Mouse (Mus musculus) heart, postnatal 4 days (tissue): ENCODE results near the gene St6galnac6. TPM values are rescaled to one million over a fixed set of nuclear protein-coding genes. Genes with fewer than 3 reads are reported as not detected.
A peak's percentile ranks its signal among the peaks of the same experiment; 100 is the strongest.

Source experiments
- DNase-seq: peaks from one replicate; pipeline ENCODE4 v3.0.0; 2021
- total RNA-seq, 2 experiments: library from RNA; stranded (reverse); gene quantifications; 2 replicates each; pipeline ENCODE4 v1.2.3; 2021

The St6galnac6 gene
- total RNA-seq, 2 experiments from 2014 or later = 77.5 to 82.7 TPM

DNA sequence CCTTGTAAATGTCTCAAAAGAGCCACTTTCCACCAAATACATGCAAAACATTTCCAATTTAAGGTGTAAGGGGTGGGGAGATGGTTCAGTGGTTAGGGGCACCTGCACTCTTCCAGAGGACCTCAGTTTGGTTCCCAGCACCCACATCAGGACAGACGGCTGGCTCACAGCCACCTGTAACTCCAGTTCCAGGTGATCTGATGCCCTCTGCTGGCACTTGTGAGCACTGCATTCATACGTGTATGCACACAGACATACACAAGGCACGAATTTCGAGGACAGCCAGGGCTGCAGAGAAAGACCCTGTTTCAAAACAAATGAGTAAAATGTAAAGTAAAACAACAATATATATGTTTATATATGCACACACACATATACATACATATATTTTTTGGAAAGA, 18.1 kb downstream of the St6galnac6 start:
- peak; percentile 49 for DNase-seq

DNA sequence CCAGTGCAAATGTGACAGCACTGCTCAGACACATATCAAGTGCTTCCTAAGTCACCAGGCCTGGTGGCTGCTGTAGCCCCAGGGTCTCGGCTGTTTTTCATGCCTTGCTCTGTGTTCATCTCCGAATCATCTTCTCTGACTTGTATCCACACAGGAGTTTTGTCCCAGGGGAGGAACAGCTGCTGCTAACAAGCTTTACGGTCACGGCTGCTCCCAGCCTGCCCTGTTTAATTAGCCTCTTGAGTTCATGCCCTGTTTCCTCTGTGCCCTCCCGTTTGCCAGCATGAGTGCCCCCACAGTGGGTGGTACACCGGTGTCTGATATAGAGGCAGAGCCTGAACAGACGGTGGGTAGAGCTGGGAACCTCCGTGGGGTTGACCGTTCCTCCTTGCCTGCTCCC, 18.5 kb downstream of the St6galnac6 start:
- no peak for DNase-seq

GRCm38 (mm10) chr2:32620682-32621516, 21.4 kb downstream of the St6galnac6 start:
- DNase-seq = peak; percentile 91

DNA sequence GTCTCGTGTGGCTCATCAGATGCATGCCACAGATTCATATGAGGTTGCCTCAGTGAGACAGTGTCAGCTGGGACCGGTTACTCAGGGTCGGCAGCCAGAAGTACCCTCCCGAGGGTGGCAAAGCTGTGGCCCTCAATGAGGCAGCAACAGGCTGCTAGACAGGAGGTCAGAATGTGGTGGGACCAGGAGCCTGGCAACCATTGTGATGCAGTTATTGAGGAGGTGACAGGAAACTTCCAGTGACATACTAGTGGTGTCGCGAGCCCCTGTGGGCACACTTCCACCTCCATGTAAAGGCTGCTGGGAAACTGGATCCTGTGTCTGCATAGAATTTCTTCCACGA, 22.0 kb downstream of the St6galnac6 start, which contains the start of gene Ak1:
TSS of gene Ak1 (plus strand) at position 242 of the 343 bp plus-strand sequence.
- no peak for DNase-seq

DNA sequence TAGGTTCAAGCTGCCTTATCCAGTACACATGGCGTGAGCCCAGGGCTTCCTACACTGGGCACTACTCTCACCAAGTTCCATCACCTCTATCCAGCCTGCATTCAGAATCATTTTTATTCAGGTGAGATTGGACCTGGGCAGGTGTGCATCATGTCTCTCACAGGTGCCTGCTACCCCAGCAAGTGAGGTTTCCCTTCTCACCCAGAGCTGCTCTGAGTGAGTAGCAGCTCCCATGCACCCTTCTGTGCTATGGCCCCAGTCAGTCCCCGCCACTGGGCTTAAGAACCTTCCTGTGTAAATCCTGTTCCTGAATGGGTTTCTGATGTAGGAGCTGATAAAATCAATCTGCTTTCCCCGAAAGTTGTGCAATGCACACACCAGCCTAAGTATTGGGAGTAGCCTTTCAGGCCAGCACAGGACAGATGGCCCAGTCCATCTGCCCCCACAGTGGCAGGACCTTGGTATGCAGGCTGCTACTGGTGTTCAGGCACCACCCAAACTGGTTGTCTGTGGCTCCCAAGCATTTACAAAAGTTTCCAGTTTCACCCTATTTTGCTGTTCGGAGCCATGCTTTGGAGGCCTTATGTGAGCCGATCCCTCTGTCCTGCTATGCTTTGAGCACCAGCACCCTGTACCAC, 24.7 kb downstream of the St6galnac6 start:
- no peak for DNase-seq

- peak; percentile 89 for DNase-seq
These were observed 25.8 kb downstream of the St6galnac6 start for GRCm38 (mm10) chr2:32625212-32625872.

- DNase-seq = peak; percentile 83
These were observed 26.6 kb downstream of the St6galnac6 start for GRCm38 (mm10) chr2:32625873-32626694.

DNA sequence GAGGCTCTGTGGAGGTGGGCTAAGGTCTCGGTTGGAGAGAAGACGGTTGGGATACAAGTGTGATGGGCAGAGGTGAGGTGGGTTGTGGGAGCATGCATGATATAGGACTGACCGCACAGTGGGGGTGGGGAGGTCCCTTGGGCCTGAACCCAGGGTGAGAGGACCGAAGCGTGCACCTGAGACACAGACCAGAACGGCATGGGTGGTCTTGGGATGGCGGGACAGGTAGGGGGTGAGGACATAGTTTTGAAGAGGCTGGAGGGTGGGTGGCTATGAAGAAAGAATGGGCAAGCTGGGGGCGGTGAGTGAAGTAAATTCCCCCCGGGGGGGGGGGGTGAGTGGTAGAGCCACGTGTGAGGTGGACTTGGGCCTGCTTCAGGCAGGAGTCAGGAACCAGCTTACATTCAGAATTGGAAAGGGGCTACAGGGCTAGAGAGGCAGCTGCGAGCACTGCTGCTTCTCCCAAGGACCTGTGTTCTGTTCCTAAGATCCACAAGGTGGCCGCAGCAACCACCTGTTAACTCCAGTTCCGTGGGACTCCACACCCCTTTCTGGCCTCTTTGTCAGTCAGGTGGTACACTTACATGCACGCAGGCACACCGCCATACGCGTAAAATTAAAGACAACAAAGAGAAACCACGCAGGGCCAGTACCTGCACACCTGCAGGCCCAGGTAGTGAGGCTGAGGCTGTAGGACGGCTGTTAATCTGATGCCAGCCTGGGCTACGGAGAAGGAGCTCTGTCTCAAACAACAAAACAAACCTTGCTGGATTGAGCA, 27.9 kb downstream of the St6galnac6 start:
- no peak for DNase-seq

DNA sequence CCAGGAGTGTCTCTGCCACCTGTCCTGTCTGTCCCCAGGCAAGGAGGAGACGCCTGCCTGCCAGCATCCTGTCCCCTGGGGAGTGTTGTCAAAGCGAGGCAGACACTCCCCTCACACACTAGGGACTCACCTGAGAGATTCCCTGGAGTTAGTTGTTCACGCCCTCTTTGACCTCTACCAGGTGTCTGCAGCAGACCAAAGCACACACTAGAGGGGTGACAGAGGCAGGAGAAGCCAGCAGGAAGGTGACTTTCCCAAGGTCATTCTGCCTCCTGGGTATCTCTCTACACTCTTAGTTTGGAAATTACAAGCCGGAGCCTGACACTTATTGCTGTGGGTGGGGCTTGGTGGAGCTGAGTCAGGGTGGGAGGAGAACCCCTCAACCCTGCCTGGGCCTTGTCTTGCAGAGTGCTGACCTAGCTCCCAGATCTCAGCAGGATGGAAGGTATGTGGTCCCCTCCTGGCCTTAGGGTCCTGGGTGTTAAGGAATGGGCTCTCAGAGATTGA, 28.6 kb downstream of the St6galnac6 start:
- DNase-seq = no peak

DNA sequence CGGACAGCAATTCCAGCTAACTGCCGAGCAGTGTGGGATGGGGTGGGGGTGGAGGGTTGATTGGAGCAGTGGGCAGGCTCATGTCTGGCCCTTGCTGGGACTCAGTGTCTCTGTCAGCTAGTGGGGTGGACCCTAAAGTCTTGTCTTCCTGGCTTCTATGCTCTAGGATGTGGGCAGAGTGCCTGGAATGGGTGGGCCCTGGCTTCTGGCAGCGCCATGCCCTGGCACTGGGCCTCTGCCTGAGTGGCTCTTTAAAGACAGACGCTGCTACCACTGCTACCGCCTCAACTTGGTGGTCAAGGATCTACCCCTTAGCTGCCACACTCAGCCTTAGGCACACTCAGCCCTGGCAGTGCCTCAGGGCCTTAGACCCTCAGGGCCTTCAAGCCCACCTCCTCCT, 29.2 kb downstream of the St6galnac6 start:
- peak; percentile 91 for DNase-seq

DNA sequence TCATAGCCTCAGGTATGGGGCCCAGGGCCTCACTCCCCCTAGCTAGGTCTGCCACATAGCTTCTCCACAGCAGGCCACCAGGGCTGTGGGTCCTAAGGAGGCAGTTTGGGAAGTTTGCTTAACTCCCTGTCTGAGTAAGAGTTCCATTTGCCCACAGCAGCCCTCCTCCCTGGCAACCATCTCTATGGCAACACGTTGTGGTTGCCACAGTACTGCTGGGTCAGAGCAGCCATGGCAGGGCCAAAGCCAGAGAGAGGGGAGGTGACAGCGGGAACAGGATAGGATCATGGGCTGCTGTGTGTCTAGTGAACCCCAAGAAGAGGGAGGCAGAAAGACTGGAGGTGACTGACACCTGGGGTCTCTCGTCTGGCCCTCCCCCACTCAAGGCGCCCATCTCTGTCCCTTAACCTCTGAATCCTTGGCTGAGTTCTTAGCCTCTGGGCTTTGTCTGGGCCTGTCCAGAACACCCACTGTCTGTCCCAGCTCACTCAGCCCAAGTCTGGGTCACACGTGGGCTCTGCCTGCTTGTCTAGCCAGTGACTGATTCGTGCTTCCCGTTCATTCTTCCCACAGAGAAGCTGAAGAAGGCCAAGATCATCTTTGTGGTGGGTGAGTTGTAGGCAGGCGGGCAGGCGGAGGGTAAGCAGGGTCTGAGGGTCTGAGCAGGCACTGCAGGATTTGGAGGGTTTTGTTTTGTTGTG, 29.9 kb downstream of the St6galnac6 start:
- peak; percentile 69 for DNase-seq

- no peak for DNase-seq
These were observed 30.5 kb downstream of the St6galnac6 start for GRCm38 (mm10) chr2:32630036-32630435.

- DNase-seq = no peak
These were observed 31.5 kb downstream of the St6galnac6 start for GRCm38 (mm10) chr2:32631046-32631445.

DNA sequence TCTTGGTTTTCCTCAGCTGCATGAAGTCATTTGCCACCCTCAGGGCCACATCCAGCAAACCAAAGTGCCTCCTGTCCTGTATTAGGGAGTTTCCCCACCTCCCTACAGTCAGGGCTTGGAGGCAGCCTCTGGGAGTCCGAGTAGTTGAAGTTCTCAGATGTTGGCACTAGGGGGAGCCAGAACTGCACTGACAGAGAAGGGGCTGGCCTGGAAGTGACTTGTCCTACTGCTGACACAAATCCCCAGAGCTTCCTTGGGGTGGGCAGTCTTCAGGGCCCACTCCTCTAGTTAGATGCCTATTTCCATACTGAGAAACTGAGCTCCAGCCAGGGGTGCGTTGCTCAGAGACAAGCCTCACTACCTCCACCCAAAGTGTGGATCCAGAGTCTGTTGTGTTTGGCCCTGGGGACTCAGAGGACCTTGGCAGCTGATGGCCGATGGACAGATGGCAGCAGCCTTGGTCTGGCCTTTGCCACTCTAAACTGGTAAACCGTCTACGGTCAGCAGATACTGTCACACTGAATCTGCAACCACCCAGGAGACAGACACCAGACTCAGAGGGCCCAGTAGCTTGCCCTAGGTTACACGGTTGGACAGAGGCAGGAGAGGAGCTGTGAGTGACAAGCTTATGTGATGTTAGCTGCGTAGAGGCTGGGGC, 32.4 kb downstream of the St6galnac6 start:
- DNase-seq = peak; percentile 90

DNA sequence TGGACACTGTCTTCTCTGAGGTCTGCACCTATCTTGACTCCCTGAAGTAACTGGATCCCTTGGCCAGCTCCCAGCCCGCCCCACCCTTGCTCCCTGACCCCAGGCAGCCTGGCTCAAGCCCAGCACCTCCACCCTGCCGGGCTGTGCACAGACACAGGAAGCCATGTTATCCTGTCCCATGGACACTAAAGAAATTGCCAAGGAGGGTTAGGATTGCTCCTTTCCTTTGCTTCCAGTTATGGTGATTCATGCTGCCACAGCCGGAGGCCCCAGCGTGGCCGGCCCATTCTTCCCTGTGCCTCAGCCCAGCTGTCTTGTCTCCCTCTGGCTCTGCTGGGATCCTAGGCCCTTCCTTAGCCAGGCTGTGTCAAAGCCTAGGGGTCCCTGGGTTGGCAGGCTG, 34.2 kb downstream of the St6galnac6 start:
- peak; percentile 60 for DNase-seq

- no peak for DNase-seq
These were observed 35.0 kb downstream of the St6galnac6 start for GRCm38 (mm10) chr2:32634277-32635105.

DNA sequence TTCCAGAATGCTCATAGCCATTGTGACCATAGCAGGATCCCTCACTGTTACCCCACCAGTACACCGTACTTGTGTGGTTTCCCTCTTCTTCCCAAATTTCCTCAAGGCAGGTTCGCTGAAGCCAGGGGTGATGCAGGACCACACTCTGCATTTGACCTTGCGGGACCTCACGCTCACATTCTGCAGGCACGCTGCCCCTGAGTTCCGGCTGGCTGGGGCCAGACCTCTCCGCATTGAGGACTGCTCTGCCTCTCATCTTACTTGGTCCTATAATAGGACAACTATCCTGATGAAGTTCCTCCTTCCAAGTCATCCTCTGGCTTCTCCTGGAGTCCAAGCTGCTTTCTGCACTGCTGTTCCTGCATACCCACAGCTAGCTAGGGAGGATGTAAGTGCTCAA, 37.1 kb downstream of the St6galnac6 start:
- DNase-seq = no peak

DNA sequence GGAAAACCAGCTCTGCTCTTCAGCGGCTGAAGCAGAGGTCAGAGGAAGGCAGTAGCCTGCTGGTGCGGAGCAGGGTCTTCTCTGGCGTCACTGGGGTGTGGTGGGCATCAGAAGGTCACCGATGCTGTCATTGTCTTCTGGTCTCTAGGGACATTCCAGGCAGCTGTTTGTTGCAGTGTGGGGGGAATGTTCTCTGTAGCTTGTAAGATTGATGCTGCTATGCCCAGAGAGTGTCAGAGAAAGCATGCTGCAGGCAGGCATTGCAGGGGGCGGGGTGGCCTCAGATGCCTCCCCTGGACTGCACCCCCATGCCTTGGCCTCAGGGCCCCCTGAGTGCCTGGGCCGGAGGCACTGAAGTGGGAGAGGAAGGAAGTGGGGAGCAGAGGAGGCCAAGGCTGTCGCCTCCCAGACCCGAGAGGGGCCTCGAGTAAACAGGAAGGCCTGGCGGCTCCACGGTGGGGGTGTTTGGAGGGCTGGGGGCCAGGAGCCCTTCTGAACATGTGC, 38.3 kb downstream of the St6galnac6 start:
- DNase-seq = peak; percentile 77

GRCm38 (mm10) chr2:32639632-32640031, 40.1 kb downstream of the St6galnac6 start:
- DNase-seq = no peak
